Mouse (Mus musculus) bone marrow, adult 2 months (tissue): ENCODE results near the gene Cd8b1. TPM values are rescaled to one million over a fixed set of nuclear protein-coding genes. Genes with fewer than 3 reads are reported as not detected.

Experiments
- H3K27ac ChIP-seq: fragments of 200-500 bp; 2 replicates; pipeline ENCODE4 v1.5.1; 2012; ENCODE audit warnings: low read depth, mild to moderate bottlenecking, control low read depth, inconsistent platforms, low read length; ENCODE audit not compliant: control insufficient read depth, poor library complexity, insufficient read depth
- H3K4me1 ChIP-seq: fragments of 200-500 bp; 2 replicates; pipeline ENCODE4 v1.6.1; 2011; ENCODE audit warnings: low read length; ENCODE audit not compliant: control insufficient read depth, insufficient read depth
- H3K4me3 ChIP-seq: fragments of 200-500 bp; replicated peaks from 2 replicates; pipeline ENCODE3; 2011; ENCODE audit warnings: mild to moderate bottlenecking, low read depth, low read length, control low read depth; ENCODE audit not compliant: control insufficient read depth
- CTCF ChIP-seq: fragments of 200-500 bp; IDR thresholded peaks from 2 replicates; pipeline ENCODE4 v1.5.1; 2011; ENCODE audit warnings: low read length, control low read depth; ENCODE audit not compliant: control insufficient read depth, insufficient read depth
- POLR2A ChIP-seq: fragments of 200-500 bp; IDR thresholded peaks from 2 replicates; pipeline ENCODE4 v1.6.1; 2011; ENCODE audit warnings: low read depth, mild to moderate bottlenecking, control low read depth, low read length, borderline replicate concordance; ENCODE audit not compliant: control insufficient read depth
- WGBS: fragments of 180-500 bp; shearing (Covaris S2); methylation state at CpG from one replicate; pipeline ENCODE4 v1.1.7; 2018; 5-methylcytosine and 5-hydroxymethylcytosine counted together
- polyA plus RNA-seq: library from polyadenylated mRNA; stranded (reverse); fragments of >200 nt; gene quantifications from 2 replicates; pipeline ENCODE4 v1.2.4, GENCODE M21; 2011; ENCODE audit warnings: low replicate concordance; ENCODE audit not compliant: missing spikeins, insufficient read depth, insufficient read length

Cd8b1 gene
- polyA plus RNA-seq, 1 experiment: 6.1 TPM

DNA sequence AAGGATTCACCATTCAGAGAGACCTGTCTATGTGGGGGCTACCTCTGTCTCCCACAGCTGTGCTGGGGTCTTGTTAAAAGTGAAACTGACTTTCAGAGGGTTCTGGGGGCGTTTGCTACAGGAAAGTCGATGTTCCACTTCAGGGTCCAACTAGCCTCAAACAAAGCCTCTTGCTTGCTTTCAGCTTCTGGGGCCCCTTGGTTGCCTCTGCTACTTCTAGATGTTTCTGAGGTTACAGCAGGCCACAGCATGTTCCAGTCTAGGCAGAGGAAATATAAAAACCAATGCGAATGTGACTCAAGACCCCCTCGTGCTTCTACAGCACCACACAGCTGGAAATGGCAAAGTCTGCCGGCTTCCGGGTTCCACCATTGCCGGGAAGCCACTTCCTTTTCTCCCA lies 34.9 kb downstream of the Cd8b1 start:
- Histone ChIP-seq H3K27ac (no peak overlapping the region), H3K4me3 (no peak overlapping the region), H3K4me1 (no peaks in the 10 kb centered on the region)
- 76% methylated on average over 7 of the region's 7 CpGs for whole genome bisulfite sequencing
- TF ChIP-seq CTCF (no peak), POLR2A (no peak)

DNA sequence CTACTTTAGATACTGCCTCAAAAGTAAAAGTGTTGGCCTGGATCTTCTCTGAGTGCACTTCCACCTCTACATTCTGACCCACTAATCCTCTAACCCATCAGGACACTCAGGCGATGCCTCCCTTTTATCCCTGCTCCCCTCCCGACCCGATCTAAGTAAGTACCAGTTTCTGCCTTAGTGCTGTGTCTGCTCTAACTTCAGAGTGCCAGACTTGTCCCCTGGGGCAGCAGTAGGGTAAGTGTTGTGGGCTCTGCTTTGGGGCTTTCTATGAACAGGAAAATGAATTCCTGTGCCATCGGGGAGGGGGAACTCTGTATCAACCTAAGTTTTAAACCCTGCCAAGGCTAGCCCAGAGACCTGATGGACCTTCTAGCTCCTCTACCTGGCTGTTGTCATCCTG lies 37.6 kb downstream of the Cd8b1 start:
- TF ChIP-seq CTCF (no peak), POLR2A (no peak)
- no peaks in the 10 kb centered on the region for H3K4me1 ChIP-seq
- no peak overlapping the region for H3K27ac ChIP-seq
- H3K4me3 ChIP-seq: no peak overlapping the region
- WGBS: 76% methylated on average over 4 of the region's 4 CpGs

DNA sequence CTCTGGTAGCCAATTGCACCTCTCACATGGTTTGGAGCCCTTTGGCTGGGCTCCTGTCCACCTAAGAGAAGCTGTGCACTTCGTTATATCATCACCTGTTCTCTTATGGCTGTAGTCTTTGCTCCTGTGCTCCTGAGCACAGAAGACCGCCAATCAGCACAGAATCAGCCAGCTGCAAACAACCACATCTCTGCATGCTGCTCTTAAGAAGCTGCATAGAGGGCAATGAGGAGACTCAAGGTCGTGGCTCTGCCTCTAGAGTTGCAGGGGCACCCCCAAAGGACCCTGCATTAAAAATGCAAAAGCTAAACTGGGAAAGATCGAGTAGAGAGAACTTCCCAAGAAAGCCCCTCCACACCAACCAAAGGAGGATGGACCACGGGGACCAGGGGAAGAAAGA lies 38.2 kb downstream of the Cd8b1 start:
- WGBS: 57% methylated on average over 5 of the region's 5 CpGs
- no peak overlapping the region for H3K27ac ChIP-seq
- TF ChIP-seq POLR2A (no peak), CTCF (no peak)
- H3K4me1 ChIP-seq: no peaks in the 10 kb centered on the region
- no peak overlapping the region for H3K4me3 ChIP-seq

DNA sequence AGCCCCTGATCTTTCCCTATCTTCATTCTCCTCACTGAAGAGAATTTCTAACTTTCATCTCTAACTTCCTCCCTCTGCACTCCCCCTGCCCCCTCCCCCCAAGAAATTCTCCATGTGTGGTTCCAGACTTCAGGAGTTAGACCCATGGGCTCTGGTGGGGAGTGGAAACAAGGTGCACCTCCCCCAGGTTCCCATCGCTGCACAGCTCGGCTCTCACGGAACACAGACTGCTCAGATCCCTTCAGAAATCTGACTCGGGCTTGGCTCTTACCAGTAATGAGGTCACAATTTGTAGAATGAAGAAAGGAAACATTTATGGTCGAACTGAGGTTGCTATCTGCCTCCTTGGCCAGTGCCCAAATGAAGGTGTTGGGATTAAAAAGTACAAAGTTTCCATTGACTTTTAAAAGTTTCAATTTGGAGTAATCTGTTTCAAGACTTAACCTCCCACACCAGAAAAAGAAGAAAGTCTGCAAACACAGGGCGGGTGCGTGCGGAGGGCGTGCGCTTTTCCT lies 38.6 kb downstream of the Cd8b1 start:
- WGBS: 79% methylated on average over 10 of the region's 10 CpGs

DNA sequence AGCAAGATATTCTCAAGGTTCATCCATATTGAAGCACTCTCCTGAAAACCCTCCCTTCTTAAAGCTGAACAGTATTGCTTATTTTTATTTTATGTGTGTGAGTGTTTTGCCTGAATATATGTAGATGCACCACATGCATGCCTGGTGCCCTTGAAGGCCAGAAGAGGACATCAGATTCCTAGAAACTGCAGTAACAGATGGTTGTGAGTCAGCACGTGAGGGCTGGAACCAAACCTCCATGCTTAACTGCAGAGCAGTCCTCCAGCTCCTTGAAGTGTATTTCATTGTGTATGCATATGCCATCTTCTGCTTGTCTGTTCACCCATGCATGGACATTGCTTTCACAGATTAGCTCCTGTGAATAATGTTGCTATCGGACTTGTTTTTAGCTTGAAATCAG lies 41.4 kb downstream of the Cd8b1 start:
- TF ChIP-seq POLR2A: no peak
- TF ChIP-seq CTCF: no peak
- H3K27ac ChIP-seq: no peak overlapping the region
- H3K4me3 ChIP-seq: no peak overlapping the region
- H3K4me1 ChIP-seq: no peaks in the 10 kb centered on the region
- 71% methylated on average over 2 of the region's 2 CpGs for WGBS

More for the DNA sequence above, 38.6 kb downstream of the Cd8b1 start:
- Histone ChIP-seq H3K27ac (no peak overlapping the region), H3K4me3 (no peak overlapping the region), H3K4me1 (no peaks in the 10 kb centered on the region)
- TF ChIP-seq POLR2A (no peak), CTCF (no peak)

DNA sequence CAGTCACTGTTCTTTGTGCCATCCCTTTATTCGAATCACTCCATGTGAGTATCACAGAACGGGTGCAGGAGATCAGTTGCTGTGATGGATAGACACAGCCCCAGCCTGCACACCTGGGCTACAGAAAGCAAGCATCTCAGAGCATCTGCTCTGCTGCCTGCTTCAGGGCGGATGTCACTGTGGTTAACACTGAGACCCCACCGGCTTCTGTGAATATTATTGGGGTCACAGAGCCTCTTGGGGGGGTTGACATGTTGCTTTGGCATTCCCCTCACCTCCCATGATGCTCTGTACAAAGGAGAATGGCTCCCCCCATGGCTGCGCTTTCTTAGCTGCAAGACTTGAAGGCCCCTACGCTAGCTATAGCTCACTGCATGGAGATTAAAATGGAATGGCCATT lies 46.8 kb downstream of the Cd8b1 start:
- 86% methylated on average over 6 of the region's 6 CpGs for WGBS
- H3K27ac ChIP-seq: no peak overlapping the region

DNA sequence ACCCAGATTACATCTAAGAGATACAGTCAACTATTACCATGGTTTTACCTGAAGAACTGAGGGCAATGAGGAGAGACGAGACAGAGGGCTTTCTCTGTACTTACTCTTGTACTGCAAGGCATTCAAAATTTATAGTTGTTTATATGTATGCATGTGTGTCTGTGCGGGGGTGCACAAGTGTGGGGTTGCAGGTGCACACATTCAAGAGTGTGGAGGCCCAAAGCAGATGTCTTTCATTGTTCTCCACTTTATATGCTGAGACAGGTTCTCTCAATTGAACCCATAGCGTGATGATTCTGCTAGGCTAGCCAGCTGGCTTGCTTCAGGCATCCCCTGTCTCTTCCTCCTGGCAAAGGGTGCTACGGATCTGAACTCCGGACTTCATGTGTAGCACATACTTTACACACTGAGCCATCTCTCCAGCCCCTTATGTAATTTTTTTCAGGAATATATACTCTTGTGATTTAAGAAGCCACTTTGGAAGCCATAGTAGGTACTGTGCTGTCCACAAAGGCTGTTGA lies 48.6 kb downstream of the Cd8b1 start:
- Histone ChIP-seq H3K4me1 (peaks cover 1% of the 10 kb centered on the region; the same call in 1 of the 2 replicates), H3K4me3 (no peak overlapping the region), H3K27ac (no peak overlapping the region)
- TF ChIP-seq CTCF (no peak), POLR2A (no peak)
- 81% methylated on average over 5 of the region's 5 CpGs for WGBS

More for the DNA sequence above, 46.8 kb downstream of the Cd8b1 start:
- no peak overlapping the region for H3K4me3 ChIP-seq
- TF ChIP-seq POLR2A (no peak), CTCF (no peak)
- peaks cover 1% of the 10 kb centered on the region; the same call in 1 of the 2 replicates for H3K4me1 ChIP-seq

DNA sequence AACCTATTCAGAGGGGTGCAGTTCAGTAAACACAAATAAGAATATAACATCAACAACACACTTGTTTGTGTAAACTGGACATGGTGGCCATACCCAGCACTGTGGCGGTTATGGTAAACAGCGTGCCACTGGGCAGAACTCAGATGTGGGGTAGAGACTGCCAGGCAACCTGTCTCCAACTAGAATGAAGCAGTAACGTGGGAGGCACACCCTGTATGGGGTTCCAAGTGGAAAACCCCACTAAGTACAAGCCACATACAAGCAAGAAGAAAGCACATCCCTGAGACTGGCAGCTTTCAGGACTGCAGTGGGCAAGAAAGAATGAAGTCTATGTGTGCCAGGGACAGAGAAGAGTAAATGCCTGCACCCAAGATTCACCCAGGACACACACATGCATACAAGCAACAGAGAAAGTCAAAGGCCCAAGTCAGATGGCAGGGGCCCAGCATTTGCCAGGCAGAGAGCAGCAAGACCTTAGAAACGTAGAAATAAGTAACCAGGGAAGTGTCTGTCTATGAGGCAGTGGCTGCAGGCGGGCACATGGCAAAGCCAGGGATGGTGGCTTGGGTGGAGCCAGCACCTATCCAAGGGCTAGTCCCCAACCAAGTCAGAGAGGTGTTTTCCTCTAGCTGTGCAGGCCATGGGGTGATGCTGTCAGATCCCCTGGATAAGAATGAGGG lies 49.6 kb downstream of the Cd8b1 start:
- Histone ChIP-seq H3K27ac (no peak overlapping the region), H3K4me3 (no peak overlapping the region), H3K4me1 (peaks cover 1% of the 10 kb centered on the region; the same call in 1 of the 2 replicates)
- TF ChIP-seq POLR2A (no peak), CTCF (no peak)
- 80% methylated on average over 5 of the region's 5 CpGs for WGBS

DNA sequence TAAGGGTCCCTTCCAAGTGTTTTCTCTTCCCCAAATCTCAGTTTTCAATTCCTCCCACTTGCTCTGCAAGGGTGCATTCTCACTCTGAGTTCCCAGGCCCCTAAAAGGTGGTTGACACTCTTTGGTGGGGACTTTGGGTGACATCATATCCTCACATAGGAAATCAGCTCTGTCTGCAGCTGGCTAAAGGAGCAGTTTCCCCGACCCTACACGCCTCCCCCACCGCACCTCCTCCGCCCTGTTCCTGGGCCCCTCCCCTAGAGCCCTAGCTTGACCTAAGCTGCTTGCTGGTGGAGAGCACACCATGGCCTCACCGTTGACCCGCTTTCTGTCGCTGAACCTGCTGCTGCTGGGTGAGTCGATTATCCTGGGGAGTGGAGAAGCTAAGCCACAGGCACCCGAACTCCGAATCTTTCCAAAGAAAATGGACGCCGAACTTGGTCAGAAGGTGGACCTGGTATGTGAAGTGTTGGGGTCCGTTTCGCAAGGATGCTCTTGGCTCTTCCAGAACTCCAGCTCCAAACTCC lies 50.7 kb downstream of the Cd8b1 start, which contains the start of gene Cd8a:
Cd8a (plus strand) TSS at position 179 of the 527 bp plus-strand sequence.
- Histone ChIP-seq H3K4me3 (no peak within 1 kb of the TSS), H3K4me1 (peaks cover 1% of the 10 kb centered on the region; the same call in 1 of the 2 replicates), H3K27ac (no peak within 1 kb of the TSS)
- 67% methylated on average over 14 of the region's 14 CpGs for WGBS
- TF ChIP-seq CTCF (no peak), POLR2A (no peak)
